Mouse (Mus musculus) midbrain, embryonic 11.5 days (tissue): ENCODE measurements around the gene Nubp1. TPM values are rescaled to one million over a fixed set of nuclear protein-coding genes. Genes with fewer than 3 reads are reported as not detected.

Experiments
- ATAC-seq: fragments of 200-750 bp; cut with Nextera tagmentation; 2 replicates; pipeline ENCODE4 v1.8.0; 2017; ENCODE audit warnings: moderate TSS enrichment, moderate library complexity; ENCODE audit not compliant: low FRiP score
- DNase-seq: peaks from one replicate; pipeline ENCODE4 v3.0.0; 2015; ENCODE audit warnings: low spot score; ENCODE audit errors: missing footprints
- H3K27ac ChIP-seq: fragments of 300-500 bp; sonication (generic); 2 replicates; pipeline ENCODE4 v1.5.1; 2014; ENCODE audit warnings: low read depth, low read length
- H3K27me3 ChIP-seq: fragments of 300-500 bp; sonication (generic); 2 replicates; pipeline ENCODE4 v1.6.1; 2014; ENCODE audit warnings: mild to moderate bottlenecking, low read length, moderate library complexity, mixed read lengths; ENCODE audit not compliant: control insufficient read depth, insufficient read depth
- H3K36me3 ChIP-seq: fragments of 300-500 bp; sonication (generic); 2 replicates; pipeline ENCODE4 v1.6.1; 2014; ENCODE audit warnings: mild to moderate bottlenecking, low read length, moderate library complexity, mixed read lengths; ENCODE audit not compliant: control insufficient read depth, insufficient read depth
- H3K4me1 ChIP-seq: fragments of 300-500 bp; sonication (generic); 2 replicates; pipeline ENCODE4 v1.6.1; 2014; ENCODE audit warnings: low read length; ENCODE audit not compliant: control insufficient read depth, insufficient read depth
- H3K4me2 ChIP-seq: fragments of 300-500 bp; sonication (generic); 2 replicates; pipeline ENCODE4 v1.6.1; 2014; ENCODE audit warnings: mild to moderate bottlenecking, moderate library complexity
- H3K4me3 ChIP-seq: fragments of 300-500 bp; sonication (generic); 2 replicates; pipeline ENCODE4 v1.5.1; 2014; ENCODE audit warnings: low read depth, low read length
- H3K9ac ChIP-seq: fragments of 300-500 bp; sonication (generic); 2 replicates; pipeline ENCODE4 v1.6.1; 2014; ENCODE audit warnings: low read length
- H3K9me3 ChIP-seq: fragments of 300-500 bp; sonication (generic); 2 replicates; pipeline ENCODE4 v1.6.1; 2016; ENCODE audit warnings: low read length; ENCODE audit not compliant: control insufficient read depth
- WGBS: fragments of 180-500 bp; shearing (Covaris S2); extraction: QIAGEN DNeasy Blood & Tissue Kit; methylation state at CpG from one replicate; pipeline ENCODE4 v1.1.7; 2014; 5-methylcytosine and 5-hydroxymethylcytosine counted together
- polyA plus RNA-seq: library from polyadenylated mRNA; unstranded; fragments of >200 nt; fragmentation: Nextera tagmentation; extraction: Ambion mirVana; gene quantifications from 2 replicates; pipeline ENCODE4 v1.2.1, GENCODE M21; 2014

Nubp1 gene
- polyA plus RNA-seq, result 66.5 and 71.8 TPM in 2 replicates

DNA sequence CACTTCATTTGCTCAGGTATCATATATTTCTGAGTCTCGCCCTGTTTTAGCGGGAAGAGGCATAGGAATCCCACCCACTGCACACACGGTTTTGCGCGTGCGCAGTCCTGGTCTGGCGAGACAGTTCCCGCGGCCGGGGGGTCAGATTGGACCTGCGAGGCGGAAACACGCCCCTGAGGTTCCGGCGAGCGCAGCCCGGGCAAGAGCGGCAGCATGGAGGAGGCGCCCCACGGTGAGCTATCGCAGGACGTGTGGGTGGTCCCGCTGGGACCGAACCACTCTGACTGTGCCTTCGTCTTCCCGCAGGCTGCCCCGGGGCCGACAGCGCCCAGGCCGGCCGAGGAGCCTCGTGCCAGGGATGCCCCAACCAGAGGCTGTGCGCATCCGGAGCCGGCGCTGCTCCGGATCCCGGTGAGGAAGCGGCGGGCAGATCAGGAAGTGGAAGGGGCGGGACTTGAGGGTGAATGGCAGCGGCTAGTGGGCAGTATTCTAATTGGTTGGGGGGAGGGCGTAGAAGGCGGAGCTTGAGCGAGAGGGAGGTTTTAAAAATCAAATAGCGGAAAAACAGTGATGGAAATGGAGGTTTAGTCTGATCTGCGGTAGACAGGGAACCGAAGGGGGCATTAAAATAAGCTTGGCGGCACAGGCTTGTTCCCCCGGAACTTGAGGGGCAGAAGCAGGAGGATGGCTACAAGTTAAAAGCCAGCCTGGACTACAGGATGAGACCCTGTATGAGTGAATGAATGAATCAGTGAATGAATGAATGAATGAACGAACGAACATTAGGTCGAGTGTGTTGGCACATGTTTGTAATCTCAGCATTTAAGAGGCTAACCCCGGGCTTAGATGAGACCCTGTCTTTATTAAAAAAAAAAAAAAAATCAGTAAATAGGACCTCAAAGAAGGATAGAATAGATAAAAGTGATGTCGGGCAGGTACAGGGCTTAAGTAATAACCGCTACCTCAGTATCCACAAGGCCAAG is at the start of gene Nubp1:
TSS of gene Nubp1 (plus strand) at position 185 of the 983 bp plus-strand sequence.
- H3K4me2 ChIP-seq, result peak within 1 kb of the TSS; percentile 46
- ATAC-seq (peak; percentile 98), DNase-seq (peak; percentile 99)
- H3K27ac ChIP-seq, result peak within 1 kb of the TSS; percentile 78; the same call in 1 of the 2 replicates
- peak within 1 kb of the TSS; percentile 58 for H3K4me3 ChIP-seq
- 3% methylated on average over 56 of the region's 56 CpGs for WGBS
- peaks cover 13% of the 10 kb centered on the region for H3K36me3 ChIP-seq
- no peaks in the 10 kb centered on the region for H3K27me3 ChIP-seq
- peak within 1 kb of the TSS; percentile 78 for H3K9ac ChIP-seq
- peaks cover 4% of the 10 kb centered on the region for H3K4me1 ChIP-seq
- no peaks in the 10 kb centered on the region for H3K9me3 ChIP-seq

DNA sequence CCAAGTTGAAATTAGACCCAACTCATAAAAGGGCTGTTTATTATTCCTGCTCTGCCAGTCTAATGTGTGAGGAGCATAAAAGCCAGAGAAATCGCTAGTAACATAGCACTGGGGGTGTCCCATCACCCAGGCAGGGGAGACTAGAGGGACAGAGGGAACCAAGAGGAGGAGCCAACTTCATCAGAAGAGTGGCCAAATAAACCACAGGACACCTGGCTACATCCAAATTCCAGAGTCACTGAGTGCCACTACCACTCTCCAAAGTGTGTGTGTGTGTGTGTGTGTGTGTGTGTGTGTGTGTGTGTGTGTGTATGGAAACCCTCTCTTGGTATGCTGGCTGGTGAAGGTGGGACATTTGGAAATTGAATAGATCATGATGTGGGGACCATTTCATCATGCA is 48.7 kb upstream of the Nubp1 start:
- 68% methylated on average over 1 of the region's 1 CpGs for WGBS
- Histone ChIP-seq H3K4me3 (no peak overlapping the region), H3K27ac (no peak overlapping the region), H3K36me3 (no peaks in the 10 kb centered on the region), H3K9ac (no peak overlapping the region), H3K4me2 (no peak overlapping the region), H3K4me1 (no peaks in the 10 kb centered on the region), H3K27me3 (no peaks in the 10 kb centered on the region; the same call in 1 of the 2 replicates), H3K9me3 (no peaks in the 10 kb centered on the region)
- ATAC-seq (no peak), DNase-seq (no peak)

DNA sequence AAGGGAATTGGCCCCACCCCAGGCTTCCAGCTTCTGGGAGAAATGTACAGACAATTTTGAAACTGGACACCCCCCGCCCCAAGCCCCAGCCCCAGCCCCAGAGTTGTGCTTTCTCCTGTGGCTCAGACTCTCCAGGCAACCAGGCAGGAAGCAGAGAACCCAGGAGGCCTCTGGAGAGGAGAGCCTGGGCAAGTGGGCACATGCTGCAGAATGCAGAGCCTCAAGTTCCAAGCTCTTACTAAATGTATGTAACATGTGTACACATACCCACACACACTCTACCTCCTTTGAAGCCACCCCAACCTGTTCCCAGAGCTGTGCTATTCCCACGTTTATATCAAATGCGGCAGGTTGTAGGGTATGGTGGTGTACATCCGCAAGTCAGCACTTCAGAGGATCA is 46.0 kb upstream of the Nubp1 start:
- no peaks in the 10 kb centered on the region for H3K36me3 ChIP-seq
- no peak for ATAC-seq
- no peak overlapping the region for H3K4me3 ChIP-seq
- no peaks in the 10 kb centered on the region for H3K27me3 ChIP-seq
- WGBS, result 82% methylated on average over 4 of the region's 4 CpGs
- H3K9me3 ChIP-seq, result no peaks in the 10 kb centered on the region
- no peak overlapping the region for H3K9ac ChIP-seq
- H3K4me1 ChIP-seq, result peaks cover 5% of the 10 kb centered on the region; the same call in 1 of the 2 replicates
- H3K27ac ChIP-seq, result no peak overlapping the region
- DNase-seq, result no peak
- no peak overlapping the region for H3K4me2 ChIP-seq

DNA sequence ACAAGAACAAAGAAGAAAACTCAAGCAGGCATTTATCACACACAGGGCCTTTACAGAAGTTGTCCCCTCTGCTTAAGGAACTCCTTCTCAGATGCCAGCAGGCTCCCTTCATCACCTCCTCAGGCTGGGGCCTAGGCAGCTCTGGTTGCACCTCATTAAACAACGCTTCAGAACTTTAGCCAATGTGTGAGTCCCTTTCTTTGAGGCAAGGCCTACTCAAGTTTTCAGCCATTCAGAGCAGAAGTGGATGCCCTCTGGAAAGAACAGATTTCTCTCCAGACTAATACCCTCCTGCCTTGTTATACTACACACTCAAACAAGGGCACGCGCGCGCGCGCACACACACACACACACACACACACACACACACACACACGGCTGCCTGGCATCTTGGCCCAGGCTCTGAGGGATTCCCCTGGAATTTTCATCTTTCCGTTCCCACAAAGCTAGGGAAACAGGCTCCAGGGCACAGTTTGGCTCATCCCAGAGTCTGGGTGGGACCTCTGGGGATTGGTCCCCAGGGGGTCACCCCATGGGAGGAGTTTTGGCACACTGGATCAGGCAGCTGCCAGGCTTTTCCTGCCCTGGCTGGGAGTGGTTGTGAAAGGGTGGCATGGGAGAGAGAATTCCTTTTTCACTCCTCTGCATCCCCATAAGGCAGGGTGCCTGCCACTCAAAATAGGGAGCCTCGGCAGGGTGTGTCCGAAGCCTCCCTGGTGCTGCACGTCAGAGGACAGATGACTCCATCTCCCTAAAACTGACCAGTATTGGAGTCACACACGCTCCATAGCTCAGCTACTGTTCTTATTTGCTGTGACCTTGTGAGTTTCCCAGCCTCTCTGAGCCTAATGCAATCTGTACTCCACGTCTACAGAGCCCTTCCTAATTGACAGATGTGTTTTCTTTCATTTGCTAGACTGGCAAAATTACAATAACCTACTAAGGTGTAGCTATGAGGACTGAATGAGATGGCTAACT is 45.2 kb upstream of the Nubp1 start:
- DNase-seq (no peak), ATAC-seq (no peak)
- peaks cover 5% of the 10 kb centered on the region; the same call in 1 of the 2 replicates for H3K4me1 ChIP-seq
- no peaks in the 10 kb centered on the region for H3K9me3 ChIP-seq
- H3K4me2 ChIP-seq, result no peak overlapping the region
- WGBS, result 81% methylated on average over 14 of the region's 14 CpGs
- H3K9ac ChIP-seq, result no peak overlapping the region
- H3K4me3 ChIP-seq, result no peak overlapping the region
- no peaks in the 10 kb centered on the region for H3K36me3 ChIP-seq
- no peaks in the 10 kb centered on the region for H3K27me3 ChIP-seq
- H3K27ac ChIP-seq, result no peak overlapping the region

DNA sequence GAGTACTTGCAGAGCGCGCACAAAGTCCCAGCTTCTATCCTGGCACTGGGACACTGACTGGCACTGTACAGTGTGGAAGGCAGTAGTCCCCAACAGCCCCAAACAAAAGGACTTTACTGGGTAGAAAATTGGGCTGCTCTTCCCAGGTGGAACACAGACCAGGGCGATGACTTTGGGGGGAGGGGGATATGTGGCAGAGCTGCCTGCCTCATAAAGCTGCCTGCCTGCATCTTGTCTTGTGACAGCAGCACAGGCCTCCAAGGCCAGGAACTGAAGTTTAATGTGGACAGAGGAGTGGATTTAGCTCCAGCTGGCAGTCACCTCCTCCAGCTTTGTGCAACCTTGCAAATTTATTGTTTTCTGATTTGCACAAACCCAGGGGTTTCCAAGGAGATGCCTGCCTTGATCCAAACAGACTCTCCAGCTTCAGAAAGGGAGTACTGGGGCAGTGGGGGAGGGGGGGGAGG is 42.2 kb upstream of the Nubp1 start:
- H3K9me3 ChIP-seq, result no peaks in the 10 kb centered on the region
- H3K4me3 ChIP-seq, result no peak overlapping the region
- H3K4me1 ChIP-seq, result peaks cover 7% of the 10 kb centered on the region; the same call in 1 of the 2 replicates
- DNase-seq, result no peak
- no peak overlapping the region for H3K27ac ChIP-seq
- no peak for ATAC-seq
- no peaks in the 10 kb centered on the region for H3K27me3 ChIP-seq
- H3K36me3 ChIP-seq, result no peaks in the 10 kb centered on the region
- WGBS, result 71% methylated on average over 3 of the region's 3 CpGs
- no peak overlapping the region for H3K4me2 ChIP-seq
- H3K9ac ChIP-seq, result no peak overlapping the region

DNA sequence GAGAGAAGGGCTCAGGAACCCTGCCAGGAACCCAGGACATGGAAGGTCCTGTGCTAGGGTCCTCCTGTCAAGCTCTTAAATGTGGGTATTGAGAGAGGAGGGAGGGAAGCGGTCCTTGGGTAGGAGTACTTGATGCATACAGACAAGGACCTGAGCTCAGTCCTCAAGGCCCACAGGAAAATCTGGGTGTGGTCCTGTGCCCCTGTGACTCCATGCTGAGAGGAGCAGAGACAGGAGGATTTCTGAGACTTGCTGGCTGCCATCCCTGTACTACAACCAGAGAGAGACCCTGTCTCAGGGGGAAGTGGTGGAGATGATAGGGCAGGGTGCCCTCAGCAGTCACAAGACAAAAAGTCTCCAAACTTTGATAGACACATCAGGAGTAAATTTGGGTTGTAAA is 41.8 kb upstream of the Nubp1 start:
- WGBS, result 81% methylated on average over 1 of the region's 1 CpGs
- no peaks in the 10 kb centered on the region for H3K36me3 ChIP-seq
- no peak overlapping the region for H3K9ac ChIP-seq
- H3K4me2 ChIP-seq, result no peak overlapping the region
- no peak overlapping the region for H3K4me3 ChIP-seq
- peaks cover 9% of the 10 kb centered on the region; the same call in 1 of the 2 replicates for H3K4me1 ChIP-seq
- no peaks in the 10 kb centered on the region for H3K9me3 ChIP-seq
- DNase-seq (no peak), ATAC-seq (no peak)
- no peaks in the 10 kb centered on the region for H3K27me3 ChIP-seq
- H3K27ac ChIP-seq, result no peak overlapping the region

DNA sequence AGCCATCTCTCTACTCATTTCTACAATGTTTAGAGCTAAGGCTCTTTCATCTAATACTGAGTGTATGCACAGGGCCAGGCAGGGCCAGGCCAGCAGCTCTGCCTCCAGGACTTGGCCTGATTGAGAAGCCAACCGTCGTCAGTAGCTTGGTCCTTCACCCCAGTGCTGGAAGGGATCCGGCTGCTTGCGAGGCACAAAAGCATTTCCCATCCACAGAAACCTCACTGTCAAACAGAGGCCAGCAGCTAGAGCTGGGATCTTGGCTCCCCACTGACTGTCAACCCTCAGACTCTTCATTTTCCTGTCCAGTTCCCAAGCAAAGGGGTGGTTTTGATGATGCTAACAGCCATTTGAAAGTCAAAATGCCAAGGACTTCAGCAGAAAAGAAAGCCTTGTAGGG is 39.4 kb upstream of the Nubp1 start:
- DNase-seq, result no peak
- Histone ChIP-seq H3K27ac (no peak overlapping the region), H3K4me1 (peaks cover 9% of the 10 kb centered on the region; the same call in 1 of the 2 replicates), H3K4me3 (no peak overlapping the region), H3K36me3 (no peaks in the 10 kb centered on the region), H3K9ac (no peak overlapping the region), H3K27me3 (no peaks in the 10 kb centered on the region), H3K9me3 (no peaks in the 10 kb centered on the region), H3K4me2 (no peak overlapping the region)
- no peak for ATAC-seq
- 84% methylated on average over 4 of the region's 4 CpGs for WGBS

DNA sequence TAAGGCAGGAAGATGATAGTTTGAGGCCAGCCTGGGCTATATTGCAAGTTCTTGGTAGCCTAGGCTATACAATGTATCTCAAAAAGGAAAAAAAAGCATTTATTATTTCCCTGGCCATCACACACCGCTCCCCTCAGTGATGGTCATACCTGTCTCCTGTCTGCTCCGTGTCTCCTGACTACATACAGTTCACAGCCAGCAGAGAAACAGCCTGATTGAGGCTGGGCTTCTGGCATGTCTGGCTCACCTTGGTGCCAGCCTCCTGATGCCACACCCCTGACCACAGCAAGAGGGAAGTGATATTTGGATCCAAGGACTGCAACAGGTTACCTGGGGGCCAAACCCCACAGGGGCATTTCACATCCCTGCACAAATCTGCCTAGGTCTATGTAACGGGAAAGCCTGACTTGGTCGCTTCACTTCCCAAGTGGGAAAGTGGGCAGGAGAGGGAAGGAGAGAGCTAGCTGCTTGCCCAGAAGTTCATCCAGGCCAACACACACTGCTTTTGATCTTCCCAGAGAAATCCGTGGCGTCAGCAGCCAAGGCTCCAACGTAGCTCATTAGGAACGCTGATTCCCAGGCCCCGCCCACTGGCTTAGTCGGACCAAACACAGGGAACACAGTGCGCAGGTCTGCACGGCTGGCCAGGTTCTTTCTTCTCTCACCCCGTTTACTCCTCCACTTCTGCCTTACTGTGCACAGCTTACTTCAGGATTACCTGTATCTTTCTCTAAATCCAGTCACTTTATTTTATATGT is 37.3 kb upstream of the Nubp1 start:
- Histone ChIP-seq H3K9me3 (no peaks in the 10 kb centered on the region), H3K4me2 (peak overlapping the region; percentile 41), H3K4me1 (peaks cover 8% of the 10 kb centered on the region; the same call in 1 of the 2 replicates), H3K9ac (peak overlapping the region; percentile 51), H3K36me3 (no peaks in the 10 kb centered on the region), H3K27me3 (no peaks in the 10 kb centered on the region), H3K27ac (no peak overlapping the region), H3K4me3 (peak overlapping the region; percentile 14; the same call in 1 of the 2 replicates)
- WGBS, result 23% methylated on average over 13 of the region's 13 CpGs
- DNase-seq (peak; percentile 88), ATAC-seq (peak; percentile 85)
